Mouse (Mus musculus): ENCODE data around the gene Plac8. TPM values are rescaled to one million over a fixed set of nuclear protein-coding genes. Genes with fewer than 3 reads are reported as not detected.

The Plac8 gene
- polyA plus RNA-seq, 1 experiment from 2014 or later = 0.41 TPM

DNA sequence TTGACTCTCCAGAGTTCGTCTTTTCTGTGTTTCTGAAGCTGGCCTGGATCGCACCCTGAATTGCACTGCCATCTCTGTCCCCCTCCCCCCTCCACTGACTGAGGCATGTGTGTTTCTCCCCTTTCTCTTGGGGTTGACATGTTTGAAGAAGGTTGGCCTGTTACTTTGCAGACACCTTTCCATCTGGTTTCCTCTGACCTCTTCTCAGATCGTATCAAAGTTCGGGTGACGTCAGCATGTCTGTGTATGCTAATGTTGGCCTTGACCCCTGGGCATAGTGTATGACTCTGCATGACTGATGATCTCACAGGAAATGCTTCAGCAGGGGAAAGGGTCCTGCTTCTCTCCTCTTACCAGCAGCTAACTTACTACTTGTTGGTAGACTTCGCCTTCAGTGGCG, 11.0 kb upstream of the Plac8 start:
- H3K4me3 ChIP-seq (replicated peaks; ENCODE audit: low read length) = no peak overlapping the region
- no peaks in the 10 kb centered on the region for H3K9me3 ChIP-seq (ENCODE audit: control insufficient read depth, low read length)
- 94% methylated on average over 7 of the region's 7 CpGs for WGBS
- no peak overlapping the region for H3K9ac ChIP-seq (replicated peaks; ENCODE audit: low read depth, low read length)
- no peak for ATAC-seq
- no peak overlapping the region for H3K27ac ChIP-seq (ENCODE audit: low read length)
- H3K36me3 ChIP-seq (ENCODE audit: control insufficient read depth, insufficient read depth) = no peaks in the 10 kb centered on the region
- H3K4me2 ChIP-seq (ENCODE audit: low read length) = no peak overlapping the region
- no peaks in the 10 kb centered on the region for H3K27me3 ChIP-seq (replicated peaks; ENCODE audit: control insufficient read depth, insufficient read depth, low read length)
- H3K4me1 ChIP-seq (replicated peaks; ENCODE audit: control insufficient read depth, insufficient read depth, low read length) = no peaks in the 10 kb centered on the region

DNA sequence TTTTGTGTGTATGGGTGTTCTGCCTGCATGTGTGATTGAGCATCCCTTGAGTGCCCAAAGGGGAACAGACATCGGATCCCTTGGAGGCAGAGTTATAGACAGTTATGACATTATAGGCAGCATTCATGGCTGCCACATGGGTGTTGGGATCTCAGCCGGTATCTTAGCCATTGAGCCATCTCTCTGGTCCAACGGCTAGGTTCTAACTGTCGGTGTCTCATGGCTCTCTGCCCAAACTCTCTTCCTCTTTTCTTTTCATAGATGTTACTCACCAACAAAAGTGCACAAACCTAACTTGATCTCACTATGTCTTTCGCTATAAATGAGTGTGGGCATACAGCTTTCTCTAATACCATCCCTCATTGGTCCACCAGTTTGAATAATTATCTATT, 10.4 kb upstream of the Plac8 start:
- no peak for ATAC-seq

GRCm38 (mm10) chr5:100581622-100582434, 9.8 kb upstream of the Plac8 start:
- WGBS = 65% methylated on average over 11 of the region's 11 CpGs
- no peak for ATAC-seq

More for the DNA sequence above, 10.4 kb upstream of the Plac8 start:
- Histone ChIP-seq H3K27me3 (replicated peaks; ENCODE audit: control insufficient read depth, insufficient read depth, low read length) (no peaks in the 10 kb centered on the region), H3K36me3 (ENCODE audit: control insufficient read depth, insufficient read depth) (no peaks in the 10 kb centered on the region), H3K4me1 (replicated peaks; ENCODE audit: control insufficient read depth, insufficient read depth, low read length) (no peaks in the 10 kb centered on the region), H3K9me3 (ENCODE audit: control insufficient read depth, low read length) (no peaks in the 10 kb centered on the region), H3K27ac (ENCODE audit: low read length) (no peak overlapping the region), H3K4me3 (replicated peaks; ENCODE audit: low read length) (no peak overlapping the region), H3K9ac (replicated peaks; ENCODE audit: low read depth, low read length) (no peak overlapping the region), H3K4me2 (ENCODE audit: low read length) (no peak overlapping the region)
- WGBS = 91% methylated on average over 5 of the region's 5 CpGs

GRCm38 (mm10) chr5:100578863-100579411, 6.9 kb upstream of the Plac8 start:
- WGBS = 83% methylated on average over 5 of the region's 5 CpGs
- Histone ChIP-seq H3K4me2 (ENCODE audit: low read length) (no peak overlapping the region), H3K4me1 (replicated peaks; ENCODE audit: control insufficient read depth, insufficient read depth, low read length) (no peaks in the 10 kb centered on the region), H3K4me3 (replicated peaks; ENCODE audit: low read length) (no peak overlapping the region), H3K27ac (ENCODE audit: low read length) (no peak overlapping the region), H3K27me3 (replicated peaks; ENCODE audit: control insufficient read depth, insufficient read depth, low read length) (no peaks in the 10 kb centered on the region), H3K9ac (replicated peaks; ENCODE audit: low read depth, low read length) (no peak overlapping the region), H3K9me3 (ENCODE audit: control insufficient read depth, low read length) (no peaks in the 10 kb centered on the region), H3K36me3 (ENCODE audit: control insufficient read depth, insufficient read depth) (no peaks in the 10 kb centered on the region)
- ATAC-seq = no peak

More at GRCm38 (mm10) chr5:100581622-100582434, 9.8 kb upstream of the Plac8 start:
- H3K4me3 ChIP-seq (replicated peaks; ENCODE audit: low read length) = no peak overlapping the region
- no peaks in the 10 kb centered on the region for H3K36me3 ChIP-seq (ENCODE audit: control insufficient read depth, insufficient read depth)
- no peaks in the 10 kb centered on the region for H3K27me3 ChIP-seq (replicated peaks; ENCODE audit: control insufficient read depth, insufficient read depth, low read length)
- no peak overlapping the region for H3K9ac ChIP-seq (replicated peaks; ENCODE audit: low read depth, low read length)
- no peak overlapping the region for H3K4me2 ChIP-seq (ENCODE audit: low read length)
- no peaks in the 10 kb centered on the region for H3K9me3 ChIP-seq (ENCODE audit: control insufficient read depth, low read length)
- no peak overlapping the region for H3K27ac ChIP-seq (ENCODE audit: low read length)
- H3K4me1 ChIP-seq (replicated peaks; ENCODE audit: control insufficient read depth, insufficient read depth, low read length) = no peaks in the 10 kb centered on the region

- WGBS = 67% methylated on average over 1 of the region's 1 CpGs
- Histone ChIP-seq H3K27ac (ENCODE audit: low read length) (no peak overlapping the region), H3K4me3 (replicated peaks; ENCODE audit: low read length) (no peak overlapping the region), H3K4me1 (replicated peaks; ENCODE audit: control insufficient read depth, insufficient read depth, low read length) (no peaks in the 10 kb centered on the region), H3K4me2 (ENCODE audit: low read length) (no peak overlapping the region), H3K27me3 (replicated peaks; ENCODE audit: control insufficient read depth, insufficient read depth, low read length) (no peaks in the 10 kb centered on the region), H3K9ac (replicated peaks; ENCODE audit: low read depth, low read length) (no peak overlapping the region), H3K9me3 (ENCODE audit: control insufficient read depth, low read length) (no peaks in the 10 kb centered on the region), H3K36me3 (ENCODE audit: control insufficient read depth, insufficient read depth) (no peaks in the 10 kb centered on the region)
- ATAC-seq = no peak
Measured at GRCm38 (mm10) chr5:100574771-100575170, 2.7 kb upstream of the Plac8 start.

- Histone ChIP-seq H3K4me3 (replicated peaks; ENCODE audit: low read length) (no peak overlapping the region), H3K9ac (replicated peaks; ENCODE audit: low read depth, low read length) (no peak overlapping the region), H3K4me1 (replicated peaks; ENCODE audit: control insufficient read depth, insufficient read depth, low read length) (no peaks in the 10 kb centered on the region), H3K36me3 (ENCODE audit: control insufficient read depth, insufficient read depth) (no peaks in the 10 kb centered on the region), H3K4me2 (ENCODE audit: low read length) (no peak overlapping the region), H3K27me3 (replicated peaks; ENCODE audit: control insufficient read depth, insufficient read depth, low read length) (no peaks in the 10 kb centered on the region), H3K27ac (ENCODE audit: low read length) (no peak overlapping the region), H3K9me3 (ENCODE audit: control insufficient read depth, low read length) (no peaks in the 10 kb centered on the region)
- no peak for ATAC-seq
- 92% methylated on average over 5 of the region's 5 CpGs for WGBS
Measured at GRCm38 (mm10) chr5:100573256-100573655, 1.2 kb upstream of the Plac8 start.

- H3K36me3 ChIP-seq (ENCODE audit: control insufficient read depth, insufficient read depth) = no peaks in the 10 kb centered on the region
- H3K4me1 ChIP-seq (replicated peaks; ENCODE audit: control insufficient read depth, insufficient read depth, low read length) = no peaks in the 10 kb centered on the region
- no peaks in the 10 kb centered on the region for H3K27me3 ChIP-seq (replicated peaks; ENCODE audit: control insufficient read depth, insufficient read depth, low read length)
- ATAC-seq = no peak
- H3K9ac ChIP-seq (replicated peaks; ENCODE audit: low read depth, low read length) = no peak overlapping the region
- 31% methylated on average over 8 of the region's 8 CpGs for WGBS
- H3K27ac ChIP-seq (ENCODE audit: low read length) = no peak overlapping the region
- no peak overlapping the region for H3K4me3 ChIP-seq (replicated peaks; ENCODE audit: low read length)
- H3K9me3 ChIP-seq (ENCODE audit: control insufficient read depth, low read length) = no peaks in the 10 kb centered on the region
- no peak overlapping the region for H3K4me2 ChIP-seq (ENCODE audit: low read length)
Measured at GRCm38 (mm10) chr5:100570716-100571115, 1.3 kb downstream of the Plac8 start.

DNA sequence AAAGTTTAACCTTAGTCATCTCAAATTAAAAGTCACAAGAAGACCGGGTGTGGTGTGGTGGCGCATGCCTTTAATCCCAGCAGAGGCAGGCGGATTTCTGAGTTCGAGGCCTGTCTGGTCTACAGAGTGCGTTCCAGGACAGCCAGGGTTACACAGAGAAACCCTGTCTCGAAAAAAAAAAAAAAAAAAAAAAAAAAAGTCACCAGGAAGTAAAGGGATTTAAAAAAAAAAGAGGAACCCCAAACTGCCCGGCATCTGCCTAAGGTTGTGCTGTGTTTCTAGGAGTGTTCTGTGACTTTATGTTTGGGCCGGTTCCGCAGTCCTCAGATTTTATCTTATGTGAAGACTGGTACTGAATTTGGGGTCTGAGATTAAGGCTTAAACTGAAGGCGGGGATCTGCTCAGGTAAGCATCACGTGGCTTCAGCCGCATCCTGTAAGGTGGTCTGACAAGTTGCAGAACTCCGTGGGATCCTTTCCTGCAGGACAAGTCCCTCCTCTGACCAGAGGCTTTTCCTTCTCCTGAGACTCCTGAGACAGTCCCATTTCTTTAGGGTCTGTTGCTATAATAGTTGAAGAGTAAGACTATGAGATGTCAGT, 1.9 kb downstream of the Plac8 start:
- ATAC-seq = no peak
- Histone ChIP-seq H3K4me1 (replicated peaks; ENCODE audit: control insufficient read depth, insufficient read depth, low read length) (no peaks in the 10 kb centered on the region), H3K9ac (replicated peaks; ENCODE audit: low read depth, low read length) (no peak overlapping the region), H3K4me2 (ENCODE audit: low read length) (no peak overlapping the region), H3K4me3 (replicated peaks; ENCODE audit: low read length) (no peak overlapping the region), H3K36me3 (ENCODE audit: control insufficient read depth, insufficient read depth) (no peaks in the 10 kb centered on the region), H3K9me3 (ENCODE audit: control insufficient read depth, low read length) (no peaks in the 10 kb centered on the region), H3K27ac (ENCODE audit: low read length) (no peak overlapping the region), H3K27me3 (replicated peaks; ENCODE audit: control insufficient read depth, insufficient read depth, low read length) (no peaks in the 10 kb centered on the region)
- 80% methylated on average over 13 of the region's 13 CpGs for WGBS

GRCm38 (mm10) chr5:100569250-100569934, 2.7 kb downstream of the Plac8 start:
- WGBS = 81% methylated on average over 18 of the region's 18 CpGs
- ATAC-seq = no peak
- Histone ChIP-seq H3K27me3 (replicated peaks; ENCODE audit: control insufficient read depth, insufficient read depth, low read length) (no peaks in the 10 kb centered on the region), H3K36me3 (ENCODE audit: control insufficient read depth, insufficient read depth) (no peaks in the 10 kb centered on the region), H3K4me2 (ENCODE audit: low read length) (no peak overlapping the region), H3K9ac (replicated peaks; ENCODE audit: low read depth, low read length) (no peak overlapping the region), H3K9me3 (ENCODE audit: control insufficient read depth, low read length) (no peaks in the 10 kb centered on the region), H3K4me1 (replicated peaks; ENCODE audit: control insufficient read depth, insufficient read depth, low read length) (no peaks in the 10 kb centered on the region), H3K27ac (ENCODE audit: low read length) (no peak overlapping the region), H3K4me3 (replicated peaks; ENCODE audit: low read length) (no peak overlapping the region)

Measured in forebrain, embryonic 16.5 days (tissue).